Comparison of ENCODE assay signal across 9 mouse cellular contexts in genomic region chr12:80736464-80737282, GRCm38 (mm10). TPM values are rescaled to one million over a fixed set of nuclear protein-coding genes. Genes with fewer than 3 reads are reported as not detected.
A peak's percentile ranks its signal among the peaks of the same experiment; 100 is the strongest.
DNase-seq lines count a peak whose midpoint lies in the region; ATAC-seq lines count a peak whose summit lies in the region.
"Had no signal": no experiment of that assay in that cellular context is flagged by ENCODE, and none has a peak within 500 bp of the region (broad histone marks: within the 10 kb centered on the region; RNA-seq: fewer than 3 reads in every experiment).

No protein-coding gene starts in this region.

- WGBS in forebrain, embryonic 15.5 days = 6% methylated on average over 13 of the region's 13 CpGs

- H3K4me1 ChIP-seq in forebrain, embryonic 15.5 days = peaks cover 31% of the 10 kb centered on the region

- no peaks in the 10 kb centered on the region for H3K36me3 ChIP-seq in forebrain, embryonic 15.5 days
- H3K36me3 ChIP-seq: liver, embryonic 15.5 days had no signal

- H3K27ac ChIP-seq in forebrain, embryonic 15.5 days (replicated peaks) = peak overlapping the region; percentile 93
- H3K27ac ChIP-seq: liver, embryonic 15.5 days had no signal

- peak; percentile 77 for ATAC-seq in forebrain, embryonic 15.5 days (replicated peaks)
- no peak for ATAC-seq in megakaryocyte, adult 5-6 weeks (ENCODE audit: poor library complexity, severe bottlenecking)

- H3K4me2 ChIP-seq in forebrain, embryonic 15.5 days (replicated peaks) = peak overlapping the region; percentile 23
- H3K4me2 ChIP-seq: liver, embryonic 15.5 days had no signal

- 0 out of 2 replicates have a peak overlapping the region, but pooled peaks have one; percentile 18 for H3K9ac ChIP-seq in forebrain, embryonic 15.5 days (replicated peaks)
- H3K9ac ChIP-seq: liver, embryonic 15.5 days had no signal

- H3K9me3 ChIP-seq in forebrain, embryonic 15.5 days = no peaks in the 10 kb centered on the region
- H3K9me3 ChIP-seq: liver, embryonic 15.5 days had no signal

- H3K27me3 ChIP-seq in forebrain, embryonic 15.5 days = no peaks in the 10 kb centered on the region

- no peak overlapping the region for H3K4me3 ChIP-seq in forebrain, embryonic 15.5 days
- H3K4me3 ChIP-seq: liver, embryonic 15.5 days had no signal

- intact Hi-C loops in gastrocnemius, postnatal 14 days (cut with DNase I; ENCODE audit: low total_unique reads) = no loop called here
- intact Hi-C loops in gastrocnemius, postnatal 36 days (cut with DNase I) = no loop called here

- peak; percentile 41 for DNase-seq in gastrocnemius, postnatal 14 days
- DNase-seq in gastrocnemius, postnatal 36 days = no peak
- peak; percentile 67 for DNase-seq in NIH3T3 (ENCODE audit: low read depth)
- peak; percentile 41 to 62 for DNase-seq in layer of hippocampus, postnatal 25 days (ENCODE audit: extremely low spot score in 1 of 2, low spot score in 1 of 2)
- peak; percentile 14 for DNase-seq in naive thymus-derived CD4-positive, alpha-beta T cell, adult 2 months (ENCODE audit: low read depth)
- no peak for DNase-seq in urinary bladder, postnatal 4 days (ENCODE audit: low spot score in 2 of 2)

RNA-seq across cellular contexts. Expression of gene Ccdc177, which starts 23.8 kb away (rescaled TPM):
- under 1 TPM in 1 of 2 experiments, not detected in 1; 0.07 TPM for total RNA-seq in gastrocnemius, postnatal 14 days (2021)
- total RNA-seq in gastrocnemius, postnatal 36 days (2021) = not detected
- 6.2 and 7.4 TPM in 2 replicates for polyA plus RNA-seq in forebrain, embryonic 15.5 days (2015; fragmentation: Nextera tagmentation; extraction: Ambion mirVana)
- total RNA-seq in layer of hippocampus, postnatal 25 days (2021) = 10 to 100 TPM; 17.6 to 19.2 TPM
- not detected in 2 replicates for total RNA-seq in megakaryocyte, adult 5-6 weeks (2015)
- total RNA-seq in megakaryocyte, adult 5-6 weeks (2017) = not detected in 2 replicates
- polyA plus RNA-seq: liver, embryonic 15.5 days had no signal

RNA-seq across cellular contexts. Expression of gene Plekhd1, which starts 44.3 kb away (rescaled TPM):
- total RNA-seq in gastrocnemius, postnatal 14 days (2021) = under 1 TPM; 0.16 to 0.45 TPM
- total RNA-seq in gastrocnemius, postnatal 36 days (2021) = not detected
- 0.46 and 0.89 TPM in 2 replicates for polyA plus RNA-seq in forebrain, embryonic 15.5 days (2015; fragmentation: Nextera tagmentation; extraction: Ambion mirVana)
- total RNA-seq in layer of hippocampus, postnatal 25 days (2021) = 1 to 10 TPM; 6.2 to 7.5 TPM
- total RNA-seq in megakaryocyte, adult 5-6 weeks (2015) = not detected in 2 replicates
- not detected in 2 replicates for total RNA-seq in megakaryocyte, adult 5-6 weeks (2017)

RNA-seq across cellular contexts. Expression of gene Susd6, which starts 53.6 kb away (rescaled TPM):
- 10 to 100 TPM; 27.8 to 28.7 TPM for total RNA-seq in gastrocnemius, postnatal 14 days (2021)
- total RNA-seq in gastrocnemius, postnatal 36 days (2021) = 10 to 100 TPM; 29.6 to 30.3 TPM
- polyA plus RNA-seq in forebrain, embryonic 15.5 days (2015; fragmentation: Nextera tagmentation; extraction: Ambion mirVana) = 13.9 and 14.3 TPM in 2 replicates
- total RNA-seq in layer of hippocampus, postnatal 25 days (2021) = 10 to 100 TPM; 59.9 to 64.5 TPM
- 26.8 and 26.9 TPM in 2 replicates for total RNA-seq in megakaryocyte, adult 5-6 weeks (2015)
- 37.1 and 38.3 TPM in 2 replicates for total RNA-seq in megakaryocyte, adult 5-6 weeks (2017)

Comparison
In these comparisons a context has a peak if more than half of its experiments do, and no peak if none do; other contexts are left out.
1. DNase-seq: peak in gastrocnemius, postnatal 14 days (single experiment), NIH3T3 (single experiment), layer of hippocampus, postnatal 25 days (2 of 2) and naive thymus-derived CD4-positive, alpha-beta T cell, adult 2 months (single experiment); none in gastrocnemius, postnatal 36 days (0 of 2) and urinary bladder, postnatal 4 days (0 of 2).
2. RNA of gene Ccdc177, which starts 23.8 kb away (total RNA-seq): 17.6 to 19.2 TPM in layer of hippocampus, postnatal 25 days; 0.07 TPM in gastrocnemius, postnatal 14 days, not detected in gastrocnemius, postnatal 36 days and not detected in megakaryocyte, adult 5-6 weeks; every median in the first group is over 10 times any median in the second.
3. RNA of gene Plekhd1, which starts 44.3 kb away (total RNA-seq): 6.2 to 7.5 TPM in layer of hippocampus, postnatal 25 days; 0.16 to 0.45 TPM in gastrocnemius, postnatal 14 days, not detected in gastrocnemius, postnatal 36 days and not detected in megakaryocyte, adult 5-6 weeks; every median in the first group is over 4 times any median in the second.